Mouse (Mus musculus) neural tube, embryonic 14.5 days (tissue): ENCODE measurements around the gene Olfr1454. TPM values are rescaled to one million over a fixed set of nuclear protein-coding genes. Genes with fewer than 3 reads are reported as not detected.

Experiments used
- ATAC-seq: fragments of 200-750 bp; cut with Nextera tagmentation; 2 replicates; pipeline ENCODE4 v1.8.0; 2017; ENCODE audit warnings: low read depth, mild to moderate bottlenecking, moderate TSS enrichment, moderate library complexity
- H3K27ac ChIP-seq: fragments of 300-500 bp; sonication (generic); 2 replicates; pipeline ENCODE4 v1.5.1; 2014; ENCODE audit warnings: low read depth, mild to moderate bottlenecking, control low read depth, low read length, moderate library complexity, mixed read lengths
- H3K27me3 ChIP-seq: fragments of 300-500 bp; sonication (generic); 2 replicates; pipeline ENCODE4 v1.6.1; 2014; ENCODE audit warnings: low read length; ENCODE audit not compliant: control insufficient read depth, insufficient read depth
- H3K36me3 ChIP-seq: fragments of 300-500 bp; sonication (generic); 2 replicates; pipeline ENCODE4 v1.6.1; 2014; ENCODE audit warnings: low read length, mixed read lengths; ENCODE audit not compliant: control insufficient read depth, insufficient read depth
- H3K4me1 ChIP-seq: fragments of 300-500 bp; sonication (generic); 2 replicates; pipeline ENCODE4 v1.6.1; 2014; ENCODE audit warnings: low read length; ENCODE audit not compliant: control insufficient read depth, insufficient read depth
- H3K4me2 ChIP-seq: fragments of 300-500 bp; sonication (generic); 2 replicates; pipeline ENCODE4 v1.6.1; 2014; ENCODE audit warnings: mild to moderate bottlenecking, low read depth, low read length, control low read depth
- H3K4me3 ChIP-seq: fragments of 300-500 bp; sonication (generic); 2 replicates; pipeline ENCODE4 v1.5.1; 2014; ENCODE audit warnings: low read depth, low read length, control low read depth, mixed read lengths
- H3K9ac ChIP-seq: fragments of 300-500 bp; sonication (generic); replicated peaks from 2 replicates; pipeline ENCODE4 v1.6.1; 2014; ENCODE audit warnings: low read depth, mild to moderate bottlenecking, control low read depth, low read length, mixed read lengths
- H3K9me3 ChIP-seq: fragments of 300-500 bp; sonication (generic); 2 replicates; pipeline ENCODE4 v1.6.1; 2016; ENCODE audit warnings: low read length; ENCODE audit not compliant: control insufficient read depth
- WGBS: fragments of 180-500 bp; shearing (Covaris S2); extraction: QIAGEN DNeasy Blood & Tissue Kit; methylation state at CpG from one replicate; pipeline ENCODE4 v1.1.7; 2014; 5-methylcytosine and 5-hydroxymethylcytosine counted together
- polyA plus RNA-seq: library from polyadenylated mRNA; unstranded; fragments of >200 nt; fragmentation: Nextera tagmentation; extraction: Ambion mirVana; gene quantifications from 2 replicates; pipeline ENCODE4 v1.2.1, GENCODE M21; 2014

Gene Olfr1454
- polyA plus RNA-seq = not detected in 2 replicates

GRCm38 (mm10) chr19:13060310-13060709 is at the start of gene Olfr1454:
Gene Olfr1454, plus strand, starts transcription at chr19:13060610.
- no peak within 1 kb of the TSS for H3K4me2 ChIP-seq
- 78% methylated on average over 2 of the region's 2 CpGs for WGBS
- no peak within 1 kb of the TSS for H3K27ac ChIP-seq
- ATAC-seq = no peak
- H3K36me3 ChIP-seq = no peaks in the 10 kb centered on the region
- H3K4me1 ChIP-seq = no peaks in the 10 kb centered on the region
- peaks cover 4% of the 10 kb centered on the region for H3K9me3 ChIP-seq
- no peaks in the 10 kb centered on the region for H3K27me3 ChIP-seq
- no peak within 1 kb of the TSS for H3K4me3 ChIP-seq
- H3K9ac ChIP-seq = no peak within 1 kb of the TSS

DNA sequence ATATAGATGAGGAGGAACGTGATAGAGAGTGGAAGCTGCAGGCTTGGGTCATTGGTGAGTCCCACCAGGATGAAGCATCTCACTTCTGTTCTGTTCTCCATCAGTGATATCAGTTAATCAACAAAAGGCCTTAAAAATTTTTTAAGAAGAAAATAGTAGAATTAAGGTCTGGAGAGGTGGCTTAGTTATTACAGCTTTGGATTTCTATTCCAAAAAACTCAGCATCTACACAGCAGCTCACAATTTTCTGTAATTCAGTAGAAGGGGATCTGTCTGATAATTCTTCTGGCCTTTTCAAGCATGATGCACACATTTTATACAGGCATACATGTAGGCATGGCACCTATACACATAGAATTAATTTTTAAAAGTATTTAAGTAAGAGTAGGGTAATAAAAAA is 32.2 kb upstream of the Olfr1454 start, which contains the start of gene Olfr1453:
Gene Olfr1453, minus strand, starts transcription at position 101 of the 400 bp plus-strand sequence.
- ATAC-seq = no peak
- no peak within 1 kb of the TSS for H3K9ac ChIP-seq
- no peaks in the 10 kb centered on the region for H3K4me1 ChIP-seq
- no peak within 1 kb of the TSS for H3K27ac ChIP-seq
- no peak within 1 kb of the TSS for H3K4me2 ChIP-seq
- H3K9me3 ChIP-seq = no peaks in the 10 kb centered on the region; the same call in 1 of the 2 replicates
- H3K36me3 ChIP-seq = no peaks in the 10 kb centered on the region
- no peak within 1 kb of the TSS for H3K4me3 ChIP-seq
- WGBS = 60% methylated on average over 1 of the region's 1 CpGs
- no peaks in the 10 kb centered on the region for H3K27me3 ChIP-seq

GRCm38 (mm10) chr19:13093908-13094307 is 33.5 kb downstream of the Olfr1454 start:
- no peaks in the 10 kb centered on the region for H3K4me1 ChIP-seq
- H3K36me3 ChIP-seq = no peaks in the 10 kb centered on the region
- no peak overlapping the region for H3K9ac ChIP-seq
- no peak overlapping the region for H3K4me2 ChIP-seq
- WGBS = 91% methylated on average over 1 of the region's 1 CpGs
- no peak for ATAC-seq
- no peaks in the 10 kb centered on the region for H3K27me3 ChIP-seq
- H3K27ac ChIP-seq = no peak overlapping the region
- H3K9me3 ChIP-seq = peaks cover 2% of the 10 kb centered on the region; the same call in 1 of the 2 replicates
- H3K4me3 ChIP-seq = no peak overlapping the region

- Histone ChIP-seq H3K9me3 (no peaks in the 10 kb centered on the region; the same call in 1 of the 2 replicates), H3K4me3 (no peak within 1 kb of the TSS), H3K36me3 (no peaks in the 10 kb centered on the region), H3K27ac (no peak within 1 kb of the TSS), H3K9ac (no peak within 1 kb of the TSS), H3K4me2 (no peak within 1 kb of the TSS), H3K4me1 (no peaks in the 10 kb centered on the region), H3K27me3 (no peaks in the 10 kb centered on the region)
- 80% methylated on average over 2 of the region's 2 CpGs for WGBS
- ATAC-seq = no peak
These were observed 37.4 kb downstream of the Olfr1454 start, which contains the start of gene Olfr1457 for GRCm38 (mm10) chr19:13097791-13098190. Gene Olfr1457, minus strand, starts transcription at chr19:13097891.

DNA sequence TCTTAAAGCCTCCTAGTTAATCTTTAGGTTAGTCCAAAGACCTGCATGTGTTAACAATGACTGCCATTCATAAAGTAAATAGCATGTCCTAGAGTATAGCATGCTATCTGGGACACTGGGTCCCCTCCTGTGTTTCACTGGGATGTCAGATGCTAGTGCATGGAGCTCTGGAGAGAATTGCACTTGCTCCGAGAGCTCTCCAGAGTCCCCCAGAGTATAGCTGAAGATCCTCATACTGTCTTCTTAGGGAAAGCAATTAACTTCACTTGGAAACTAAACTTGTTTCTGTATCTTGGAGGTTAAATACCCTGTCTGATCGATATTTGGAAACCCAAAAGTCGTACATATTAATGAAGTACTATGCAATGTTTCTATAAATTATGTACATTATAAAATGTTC is 46.3 kb downstream of the Olfr1454 start, which contains the start of gene Olfr1458:
Gene Olfr1458, minus strand, starts transcription at position 101 of the 400 bp plus-strand sequence.
- 84% methylated on average over 3 of the region's 3 CpGs for WGBS
- no peaks in the 10 kb centered on the region for H3K36me3 ChIP-seq
- no peak for ATAC-seq

More for the DNA sequence above, 46.3 kb downstream of the Olfr1454 start, which contains the start of gene Olfr1458:
- no peak within 1 kb of the TSS for H3K4me2 ChIP-seq
- H3K4me1 ChIP-seq = no peaks in the 10 kb centered on the region
- H3K9ac ChIP-seq = no peak within 1 kb of the TSS
- H3K27me3 ChIP-seq = no peaks in the 10 kb centered on the region
- no peak within 1 kb of the TSS for H3K27ac ChIP-seq
- H3K9me3 ChIP-seq = peaks cover 6% of the 10 kb centered on the region
- no peak within 1 kb of the TSS for H3K4me3 ChIP-seq

Other genes starting within 250 kb of the Olfr1454 start
- not detected in 2 replicates for gene Gm5244, start 213.9 kb upstream of the Olfr1454 start, polyA plus RNA-seq
- gene Olfr1444, start 203.3 kb upstream of the Olfr1454 start, polyA plus RNA-seq = not detected in 2 replicates
- gene Olfr1445, start 176.8 kb upstream of the Olfr1454 start, polyA plus RNA-seq = not detected in 2 replicates
- not detected in 2 replicates for gene Olfr1446, start 167.1 kb upstream of the Olfr1454 start, polyA plus RNA-seq
- not detected in 2 replicates for gene Olfr1447, start 156.9 kb upstream of the Olfr1454 start, polyA plus RNA-seq
- not detected in 2 replicates for gene Olfr1448, start 136.2 kb upstream of the Olfr1454 start, polyA plus RNA-seq
- gene Olfr1449, start 129.8 kb upstream of the Olfr1454 start, polyA plus RNA-seq = not detected in 2 replicates
- not detected in 2 replicates for gene Olfr1450, start 110.4 kb upstream of the Olfr1454 start, polyA plus RNA-seq
- gene Olfr1451, start 65.6 kb upstream of the Olfr1454 start, polyA plus RNA-seq = not detected in 2 replicates
- not detected in 2 replicates for gene Olfr1453, start 32.3 kb upstream of the Olfr1454 start, polyA plus RNA-seq
- not detected in 2 replicates for gene Olfr1457, start 37.3 kb downstream of the Olfr1454 start, polyA plus RNA-seq
- not detected in 2 replicates for gene Olfr1458, start 46.2 kb downstream of the Olfr1454 start, polyA plus RNA-seq
- gene Olfr1459, start 88.9 kb downstream of the Olfr1454 start, polyA plus RNA-seq = not detected in 2 replicates
- gene Olfr1461, start 102.4 kb downstream of the Olfr1454 start, polyA plus RNA-seq = not detected in 2 replicates
- gene Olfr1462, start 125.1 kb downstream of the Olfr1454 start, polyA plus RNA-seq = not detected in 2 replicates
- not detected in 2 replicates for gene Olfr1463, start 170.7 kb downstream of the Olfr1454 start, polyA plus RNA-seq